Mouse (Mus musculus): ENCODE results near the gene Agrp.
A peak's percentile ranks its signal among the peaks of the same experiment; 100 is the strongest.
"Not testable (repeated sequence)": the region's sequence is repeated elsewhere in the genome, so short reads cannot be mapped to it uniquely, and the experiment has no call there.

Agrp gene

GRCm38 (mm10) chr8:105598777-105599176 is 38.4 kb downstream of the Agrp start:
- no peak for DNase-seq (ENCODE audit: low spot score in 2 of 2)

GRCm38 (mm10) chr8:105596362-105597034 is 40.7 kb downstream of the Agrp start:
- DNase-seq (ENCODE audit: low spot score in 2 of 2): peak; percentile 48 to 75

GRCm38 (mm10) chr8:105594451-105595242 is 42.5 kb downstream of the Agrp start:
- no peak for DNase-seq (ENCODE audit: low spot score in 2 of 2)

GRCm38 (mm10) chr8:105593859-105594258 is 43.3 kb downstream of the Agrp start:
- peak in 1 of 2 experiments; percentile 50 for DNase-seq (ENCODE audit: low spot score in 2 of 2)

- DNase-seq (ENCODE audit: low spot score in 2 of 2): no peak
Measured at GRCm38 (mm10) chr8:105592431-105592830, 44.8 kb downstream of the Agrp start.

GRCm38 (mm10) chr8:105579719-105580118 is 57.5 kb downstream of the Agrp start:
- DNase-seq (ENCODE audit: low spot score in 2 of 2): no peak

- no peak for DNase-seq (ENCODE audit: low spot score in 2 of 2)
Measured at GRCm38 (mm10) chr8:105575538-105575937, 61.7 kb downstream of the Agrp start.

GRCm38 (mm10) chr8:105574741-105575140 is 62.5 kb downstream of the Agrp start:
- no peak for DNase-seq (ENCODE audit: low spot score in 2 of 2)

- no peak for DNase-seq (ENCODE audit: low spot score in 2 of 2)
Measured at GRCm38 (mm10) chr8:105573427-105573826, 63.8 kb downstream of the Agrp start.

- DNase-seq (ENCODE audit: low spot score in 2 of 2): no peak
Measured at GRCm38 (mm10) chr8:105571810-105572209, 65.4 kb downstream of the Agrp start.

GRCm38 (mm10) chr8:105566703-105567595 is 70.2 kb downstream of the Agrp start:
- DNase-seq (ENCODE audit: low spot score in 2 of 2): peak in 1 of 2 experiments; percentile 33

- DNase-seq (ENCODE audit: low spot score in 2 of 2): peak; percentile 87 to 99
Measured at GRCm38 (mm10) chr8:105565952-105566702, 71.1 kb downstream of the Agrp start, which contains the start of gene Atp6v0d1. Atp6v0d1 (minus strand) TSS chr8:105566047.

GRCm38 (mm10) chr8:105565401-105565881 is 71.8 kb downstream of the Agrp start:
- DNase-seq (ENCODE audit: low spot score in 2 of 2): peak in 1 of 2 experiments; percentile 23

GRCm38 (mm10) chr8:105564573-105565229 is 72.5 kb downstream of the Agrp start:
- DNase-seq (ENCODE audit: low spot score in 2 of 2): not testable (repeated sequence)

- DNase-seq (ENCODE audit: low spot score in 2 of 2): no peak
Measured at GRCm38 (mm10) chr8:105563871-105564270, 73.3 kb downstream of the Agrp start.

GRCm38 (mm10) chr8:105562863-105563262 is 74.3 kb downstream of the Agrp start:
- no peak for DNase-seq (ENCODE audit: low spot score in 2 of 2)

GRCm38 (mm10) chr8:105555230-105555629 is 82.0 kb downstream of the Agrp start:
- DNase-seq (ENCODE audit: low spot score in 2 of 2): no peak

GRCm38 (mm10) chr8:105554087-105554486 is 83.1 kb downstream of the Agrp start:
- DNase-seq (ENCODE audit: low spot score in 2 of 2): peak in 1 of 2 experiments; percentile 44

GRCm38 (mm10) chr8:105552824-105553223 is 84.4 kb downstream of the Agrp start:
- no peak for DNase-seq (ENCODE audit: low spot score in 2 of 2)

GRCm38 (mm10) chr8:105552032-105552431 is 85.2 kb downstream of the Agrp start:
- DNase-seq (ENCODE audit: low spot score in 2 of 2): no peak

Data from urinary bladder, adult 18-20 months (tissue).